Comparison of ENCODE assay signal across 8 mouse cellular contexts in genomic region chrX:112310804-112311530, GRCm38 (mm10). TPM values are rescaled to one million over a fixed set of nuclear protein-coding genes. Genes with fewer than 3 reads are reported as not detected.
DNase-seq lines count a peak whose midpoint lies in the region; ATAC-seq and TF ChIP-seq lines count a peak whose summit lies in the region.

TSS of gene Apool (plus strand) at chrX:112311334.

- no peak within 1 kb of the TSS for H3K27ac ChIP-seq in forebrain, embryonic 16.5 days (ENCODE audit: low read length)
- peak within 1 kb of the TSS; percentile 70 for H3K27ac ChIP-seq in layer of hippocampus, adult 2 months
- peak within 1 kb of the TSS; percentile 46; the same call in 1 of the 2 replicates for H3K27ac ChIP-seq in lung, embryonic 14.5 days (ENCODE audit: low read depth)
- H3K27ac ChIP-seq in olfactory bulb, adult 2 months (ENCODE audit: insufficient read depth, low read depth, low read length): no peak within 1 kb of the TSS
- peak within 1 kb of the TSS; percentile 36; the same call in 1 of the 2 replicates for H3K27ac ChIP-seq in thymus, adult 2 months (ENCODE audit: control insufficient read depth, insufficient read depth, low read length)

- TF ChIP-seq POLR2A in olfactory bulb, adult 2 months (IDR thresholded peaks at IDR 0.05; ENCODE audit: insufficient read depth, low read depth, low read length): no peak
- no peak for TF ChIP-seq POLR2A in thymus, adult 2 months (IDR thresholded peaks at IDR 0.05; ENCODE audit: control insufficient read depth, extremely low read depth, insufficient read depth, low read length, poor library complexity)

- peak; percentile 96 for ATAC-seq in G1E (ENCODE audit: extremely low read depth, insufficient number of reproducible peaks, low FRiP score, poor library complexity, severe bottlenecking)
- peak; percentile 97 for ATAC-seq in forebrain, embryonic 16.5 days
- peak; percentile 98 for ATAC-seq in lung, embryonic 14.5 days (ENCODE audit: insufficient read depth)

- peak within 1 kb of the TSS; percentile 52 for H3K9ac ChIP-seq in forebrain, embryonic 16.5 days (replicated peaks; ENCODE audit: low read depth, low read length)
- peak within 1 kb of the TSS; percentile 69 for H3K9ac ChIP-seq in lung, embryonic 14.5 days

- H3K4me3 ChIP-seq in G1E (ENCODE audit: low read depth, low read length): peak within 1 kb of the TSS; percentile 69
- peak within 1 kb of the TSS; percentile 53 for H3K4me3 ChIP-seq in forebrain, embryonic 16.5 days (replicated peaks; ENCODE audit: low read length)
- H3K4me3 ChIP-seq in layer of hippocampus, adult 2 months: peak within 1 kb of the TSS; percentile 72
- H3K4me3 ChIP-seq in lung, embryonic 14.5 days (ENCODE audit: low read depth, low read length): peak within 1 kb of the TSS; percentile 52
- H3K4me3 ChIP-seq in olfactory bulb, adult 2 months (ENCODE audit: insufficient read depth, low read depth, low read length): peak within 1 kb of the TSS; percentile 64
- H3K4me3 ChIP-seq in thymus, adult 2 months (ENCODE audit: control insufficient read depth, insufficient read depth, low read length): peak within 1 kb of the TSS; percentile 82

- peak within 1 kb of the TSS; percentile 49 for H3K4me2 ChIP-seq in forebrain, embryonic 16.5 days (ENCODE audit: low read length)
- H3K4me2 ChIP-seq in lung, embryonic 14.5 days: peak within 1 kb of the TSS; percentile 59

- DNase-seq in G1E (ENCODE audit: low spot score): peak; percentile 15
- DNase-seq in cerebellum, adult 18-20 months: peak; percentile 75 to 77
- DNase-seq in heart, postnatal 36 days: peak; percentile 85 to 91
- peak; percentile 74 to 75 for DNase-seq in layer of hippocampus, adult 2 months (ENCODE audit: low spot score in 2 of 2)
- DNase-seq in lung, embryonic 14.5 days: peak; percentile 94
- DNase-seq in thymus, adult 2 months: peak; percentile 82

- H3K4me1 ChIP-seq in G1E (ENCODE audit: insufficient read depth, low read depth, low read length): peaks cover 2% of the 10 kb centered on the region; the same call in 1 of the 2 replicates
- H3K4me1 ChIP-seq in forebrain, embryonic 16.5 days (replicated peaks; ENCODE audit: control insufficient read depth, insufficient read depth, low read length): no peaks in the 10 kb centered on the region
- no peaks in the 10 kb centered on the region for H3K4me1 ChIP-seq in lung, embryonic 14.5 days (ENCODE audit: insufficient read depth)
- H3K4me1 ChIP-seq in olfactory bulb, adult 2 months (ENCODE audit: control insufficient read depth, insufficient read depth, low read length): no peaks in the 10 kb centered on the region
- 0 out of 2 replicates have a peak, but pooled peaks cover 2% of the 10 kb centered on the region for H3K4me1 ChIP-seq in thymus, adult 2 months (replicated peaks; ENCODE audit: control insufficient read depth, insufficient read depth, low read length)

- peaks cover 11% of the 10 kb centered on the region for H3K36me3 ChIP-seq in G1E (replicated peaks)
- no peaks in the 10 kb centered on the region for H3K36me3 ChIP-seq in forebrain, embryonic 16.5 days (ENCODE audit: control insufficient read depth, insufficient read depth)
- H3K36me3 ChIP-seq in lung, embryonic 14.5 days (ENCODE audit: insufficient read depth): no peaks in the 10 kb centered on the region
- H3K36me3 ChIP-seq in thymus, adult 2 months (ENCODE audit: control insufficient read depth, insufficient read depth, low read length): no peaks in the 10 kb centered on the region

- TF ChIP-seq CTCF in G1E (IDR thresholded peaks at IDR 0.05; ENCODE audit: low read depth, low read length): no peak
- TF ChIP-seq CTCF in layer of hippocampus, adult 2 months (conservative IDR thresholded peaks at IDR 0.05): no peak
- no peak for TF ChIP-seq CTCF in lung, embryonic 14.5 days (IDR thresholded peaks at IDR 0.05; ENCODE audit: low read depth)
- TF ChIP-seq CTCF in olfactory bulb, adult 2 months (IDR thresholded peaks at IDR 0.05; ENCODE audit: insufficient read depth, low read depth, low read length): no peak
- TF ChIP-seq CTCF in thymus, adult 2 months (IDR thresholded peaks at IDR 0.05; ENCODE audit: borderline replicate concordance, control insufficient read depth, extremely low read depth, insufficient read depth, low read length, poor library complexity): no peak

- intact Hi-C loops in heart, postnatal 36 days (cut with DNase I): no loop called here

- H3K9me3 ChIP-seq in G1E (replicated peaks): no peaks in the 10 kb centered on the region
- H3K9me3 ChIP-seq in forebrain, embryonic 16.5 days (ENCODE audit: control insufficient read depth, low read length): no peaks in the 10 kb centered on the region
- H3K9me3 ChIP-seq in lung, embryonic 14.5 days (ENCODE audit: low read depth, low read length): no peaks in the 10 kb centered on the region

- H3K27me3 ChIP-seq in G1E (ENCODE audit: insufficient read depth, low read length): no peaks in the 10 kb centered on the region
- no peaks in the 10 kb centered on the region for H3K27me3 ChIP-seq in forebrain, embryonic 16.5 days (replicated peaks; ENCODE audit: control insufficient read depth, insufficient read depth, low read length)
- H3K27me3 ChIP-seq in lung, embryonic 14.5 days (ENCODE audit: insufficient read depth, low read length): no peaks in the 10 kb centered on the region
- H3K27me3 ChIP-seq in thymus, adult 2 months (ENCODE audit: control insufficient read depth, insufficient read depth, low read length): no peaks in the 10 kb centered on the region

- 25% methylated on average over 18 of the region's 18 CpGs for WGBS in forebrain, embryonic 16.5 days
- WGBS in lung, embryonic 14.5 days: 21% methylated on average over 18 of the region's 18 CpGs
- 23% methylated on average over 18 of the region's 18 CpGs for WGBS in olfactory bulb, adult 2 months
- 18% methylated on average over 18 of the region's 18 CpGs for WGBS in thymus, adult 2 months

RNA-seq across cellular contexts. Expression of gene Apool, which starts in this region (rescaled TPM):
- total RNA-seq in G1E (2014; fragmentation: Nextera tagmentation) (29.0 and 34.7 TPM in 2 replicates), G1E (2017) (54.2 and 54.5 TPM in 2 replicates)
- 0.97 and 1.6 TPM in 2 replicates for polyA plus RNA-seq in G1E (2012)
- 17.3 and 23.6 TPM in 2 replicates for polyA plus RNA-seq in forebrain, embryonic 16.5 days (2015; fragmentation: Nextera tagmentation; extraction: Ambion mirVana)
- total RNA-seq in heart, postnatal 36 days (2021): 10 to 100 TPM; 66.0 to 74.5 TPM
- total RNA-seq in layer of hippocampus, adult 2 months (2021): 1 to 10 TPM; 6.0 to 6.9 TPM
- polyA plus RNA-seq in lung, embryonic 14.5 days (2014; fragmentation: Nextera tagmentation; extraction: Ambion mirVana): 50.3 and 54.1 TPM in 2 replicates
- not detected in 2 replicates for polyA plus RNA-seq in olfactory bulb, adult 2 months (2012; ENCODE audit: insufficient read depth, insufficient read length, low replicate concordance, missing spikeins)
- polyA plus RNA-seq in thymus, adult 2 months (2012; rRNA removed): 3.1 and 5.2 TPM in 2 replicates

Comparison
In these comparisons a context has a peak if more than half of its experiments do, and no peak if none do; other contexts are left out.
1. DNase-seq: peak in every context shown above with its lines; median percentile 94 in lung, embryonic 14.5 days; 88 in heart, postnatal 36 days; 82 in thymus, adult 2 months; 76 in cerebellum, adult 18-20 months; 74 in layer of hippocampus, adult 2 months; 15 in G1E.
2. H3K27ac ChIP-seq: peak in layer of hippocampus, adult 2 months (single experiment), lung, embryonic 14.5 days (single experiment) and thymus, adult 2 months (single experiment); none in forebrain, embryonic 16.5 days (single experiment) and olfactory bulb, adult 2 months (single experiment).
3. Peak in every context shown above with its lines, with median percentiles within 50 percentile points of each other: ATAC-seq and H3K4me3 ChIP-seq.